ENCODE assay signal across 1 mouse cellular context in genomic region chr9:70533328-70533727, GRCm38 (mm10).
TF ChIP-seq lines count a peak whose summit lies in the region.

No protein-coding gene starts in this region.

TF ChIP-seq in MEL, 35 proteins besides CTCF, POLR2A, EP300 and RAD21 (continued from another document):
- no peak for TF ChIP-seq MYC (IDR thresholded peaks at IDR 0.05; ENCODE audit: low read depth, low read length)
